Mouse (Mus musculus) megakaryocyte, embryonic 14.5 days (primary cell): Measurements from ENCODE around the gene Gm10260. TPM values are rescaled to one million over a fixed set of nuclear protein-coding genes. Genes with fewer than 3 reads are reported as not detected.

Experiments used
- H3K27me3 ChIP-seq: replicated peaks from 2 replicates; pipeline ENCODE3; 2012; ENCODE audit warnings: inconsistent platforms
- H3K36me3 ChIP-seq: replicated peaks from 2 replicates; pipeline ENCODE3; 2012; ENCODE audit warnings: low read length, inconsistent platforms, mixed read lengths
- H3K4me1 ChIP-seq: 2 replicates; pipeline ENCODE4 v1.6.1; 2012; ENCODE audit warnings: inconsistent platforms
- H3K4me3 ChIP-seq: replicated peaks from 2 replicates; pipeline ENCODE3; 2012; ENCODE audit warnings: moderate library complexity, mild to moderate bottlenecking, inconsistent platforms
- H3K9me3 ChIP-seq: 2 replicates; pipeline ENCODE4 v1.6.1; 2012; ENCODE audit warnings: inconsistent platforms
- FLI1 ChIP-seq: IDR thresholded peaks from 2 replicates; pipeline ENCODE4 v1.6.1; 2012; ENCODE audit warnings: low read length, inconsistent platforms, mixed read lengths
- GATA1 ChIP-seq: IDR thresholded peaks from 3 replicates; pipeline ENCODE4 v1.6.1; 2012; ENCODE audit warnings: mixed read lengths, low read length, inconsistent platforms, borderline replicate concordance
- polyA plus RNA-seq: library from polyadenylated mRNA; stranded (reverse); fragments of >175 nt; gene quantifications from 2 replicates; pipeline ENCODE4 v1.2.3, GENCODE M21; 2012; ENCODE audit warnings: low replicate concordance; ENCODE audit not compliant: insufficient read depth

Gene Gm10260
- polyA plus RNA-seq, 1 experiment: 1,157 TPM

GRCm38 (mm10) chr13:97712506-97713275 is 47.7 kb downstream of the Gm10260 start:
- TF ChIP-seq GATA1: no peak
- no peak for TF ChIP-seq FLI1
- H3K9me3 ChIP-seq: peaks cover 4% of the 10 kb centered on the region; the same call in 1 of the 2 replicates

GRCm38 (mm10) chr13:97711510-97711909 is 48.9 kb downstream of the Gm10260 start:
- Histone ChIP-seq H3K9me3 (peaks cover 8% of the 10 kb centered on the region; the same call in 1 of the 2 replicates), H3K4me3 (no peak overlapping the region), H3K27me3 (peaks cover 3% of the 10 kb centered on the region), H3K4me1 (no peaks in the 10 kb centered on the region), H3K36me3 (no peaks in the 10 kb centered on the region)
- TF ChIP-seq GATA1: no peak
- TF ChIP-seq FLI1: no peak

More at GRCm38 (mm10) chr13:97712506-97713275, 47.7 kb downstream of the Gm10260 start:
- H3K4me3 ChIP-seq: no peak overlapping the region
- no peaks in the 10 kb centered on the region for H3K4me1 ChIP-seq
- H3K36me3 ChIP-seq: no peaks in the 10 kb centered on the region
- peaks cover 3% of the 10 kb centered on the region for H3K27me3 ChIP-seq
